Mouse (Mus musculus) neural tube, embryonic 15.5 days (tissue): ENCODE results near the gene Gclm. TPM values are rescaled to one million over a fixed set of nuclear protein-coding genes. Genes with fewer than 3 reads are reported as not detected.
"Not testable (repeated sequence)": the region's sequence is repeated elsewhere in the genome, so short reads cannot be mapped to it uniquely, and the experiment has no call there.

ENCODE experiments used
- ATAC-seq: fragments of 200-750 bp; cut with Nextera tagmentation; 2 replicates; pipeline ENCODE4 v1.8.0; 2017; ENCODE audit warnings: mild to moderate bottlenecking, moderate TSS enrichment, moderate library complexity; ENCODE audit not compliant: low FRiP score
- H3K27ac ChIP-seq: fragments of 300-500 bp; sonication (generic); replicated peaks from 2 replicates; pipeline ENCODE4 v1.5.1; 2015; ENCODE audit warnings: mild to moderate bottlenecking, inconsistent platforms
- H3K27me3 ChIP-seq: fragments of 300-500 bp; sonication (generic); replicated peaks from 2 replicates; pipeline ENCODE4 v1.6.1; 2015; ENCODE audit warnings: inconsistent platforms
- H3K36me3 ChIP-seq: fragments of 300-500 bp; sonication (generic); 2 replicates; pipeline ENCODE4 v1.6.1; 2015; ENCODE audit warnings: inconsistent platforms
- H3K4me1 ChIP-seq: fragments of 300-500 bp; sonication (generic); 2 replicates; pipeline ENCODE4 v1.6.1; 2015; ENCODE audit warnings: inconsistent platforms
- H3K4me2 ChIP-seq: fragments of 300-500 bp; sonication (generic); 2 replicates; pipeline ENCODE4 v1.6.1; 2015; ENCODE audit warnings: inconsistent platforms, mild to moderate bottlenecking, moderate library complexity
- H3K4me3 ChIP-seq: fragments of 300-500 bp; sonication (generic); replicated peaks from 2 replicates; pipeline ENCODE4 v1.5.1; 2015; ENCODE audit warnings: mild to moderate bottlenecking, inconsistent platforms
- H3K9ac ChIP-seq: fragments of 300-500 bp; sonication (generic); replicated peaks from 2 replicates; pipeline ENCODE4 v1.6.1; 2015; ENCODE audit warnings: mild to moderate bottlenecking, inconsistent platforms
- H3K9me3 ChIP-seq: fragments of 300-500 bp; sonication (generic); replicated peaks from 2 replicates; pipeline ENCODE4 v1.6.1; 2016; ENCODE audit warnings: inconsistent platforms
- WGBS: fragments of 180-500 bp; shearing (Covaris S2); methylation state at CpG from one replicate; pipeline ENCODE4 v1.1.7; 2015; ENCODE audit warnings: mixed read lengths; 5-methylcytosine and 5-hydroxymethylcytosine counted together
- polyA plus RNA-seq: library from polyadenylated mRNA; unstranded; fragments of >200 nt; fragmentation: Nextera tagmentation; extraction: Ambion mirVana; gene quantifications from 2 replicates; pipeline ENCODE4 v1.2.1, GENCODE M21; 2015

Gene Gclm
- polyA plus RNA-seq, 1 experiment from 2014 or later: 50.0 TPM

DNA sequence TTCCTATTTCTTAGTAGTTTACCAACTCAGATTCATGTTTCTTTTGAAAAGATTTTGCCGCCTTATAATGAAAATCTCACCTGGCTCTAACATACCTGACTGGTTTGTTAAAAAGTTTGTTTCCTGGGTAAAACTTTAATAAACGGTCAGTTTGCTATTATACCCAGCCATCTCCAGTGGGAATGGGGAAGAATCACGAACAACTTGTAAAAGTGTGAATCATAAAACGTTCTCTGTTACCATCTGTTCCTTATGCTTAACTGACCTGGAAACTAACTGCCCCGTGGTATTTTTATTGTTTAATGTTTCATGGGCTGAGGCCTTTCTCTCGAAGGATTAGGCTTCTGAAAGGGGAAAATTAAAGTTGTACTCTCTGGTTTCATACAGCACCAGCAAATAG is 598 bp upstream of the Gclm start:
- 46% methylated on average over 6 of the region's 6 CpGs for WGBS
- Histone ChIP-seq H3K9me3 (no peaks in the 10 kb centered on the region), H3K4me3 (peak overlapping the region; percentile 97), H3K27me3 (no peaks in the 10 kb centered on the region), H3K9ac (0 out of 2 replicates have a peak overlapping the region, but pooled peaks have one; percentile 9), H3K4me1 (peaks cover 22% of the 10 kb centered on the region), H3K4me2 (peak overlapping the region; percentile 73), H3K36me3 (no peaks in the 10 kb centered on the region), H3K27ac (peak overlapping the region; percentile 96; the same call in 1 of the 2 replicates)
- ATAC-seq: peak; percentile 0; the same call in 1 of the 2 replicates

DNA sequence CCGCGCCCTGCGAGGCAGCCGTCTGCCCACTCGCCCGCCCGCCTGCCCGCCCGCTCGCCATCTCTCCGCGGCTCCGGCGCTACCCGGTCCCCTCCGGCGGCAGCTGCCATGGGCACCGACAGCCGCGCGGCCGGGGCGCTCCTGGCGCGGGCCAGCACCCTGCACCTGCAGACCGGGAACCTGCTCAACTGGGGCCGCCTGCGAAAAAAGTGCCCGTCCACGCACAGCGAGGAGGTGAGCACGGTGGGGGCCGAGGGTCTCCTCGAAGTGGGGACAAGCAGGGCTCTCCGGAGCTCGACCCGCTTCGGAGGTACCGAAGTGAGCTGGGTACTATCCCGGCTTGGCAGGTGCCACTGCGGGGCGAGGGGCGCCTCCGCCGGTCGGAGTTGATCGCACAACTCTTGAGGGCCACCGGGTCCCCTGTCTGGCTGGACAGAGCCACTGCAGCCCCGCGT is 548 bp downstream of the Gclm start:
- peak; percentile 67 for ATAC-seq
- Histone ChIP-seq H3K9me3 (no peaks in the 10 kb centered on the region), H3K27me3 (no peaks in the 10 kb centered on the region), H3K4me2 (peak overlapping the region; percentile 73), H3K27ac (peak overlapping the region; percentile 96), H3K4me3 (peak overlapping the region; percentile 97), H3K4me1 (peaks cover 22% of the 10 kb centered on the region), H3K36me3 (no peaks in the 10 kb centered on the region), H3K9ac (peak overlapping the region; percentile 85)
- under 1% methylated on average over 49 of the region's 50 CpGs for WGBS

DNA sequence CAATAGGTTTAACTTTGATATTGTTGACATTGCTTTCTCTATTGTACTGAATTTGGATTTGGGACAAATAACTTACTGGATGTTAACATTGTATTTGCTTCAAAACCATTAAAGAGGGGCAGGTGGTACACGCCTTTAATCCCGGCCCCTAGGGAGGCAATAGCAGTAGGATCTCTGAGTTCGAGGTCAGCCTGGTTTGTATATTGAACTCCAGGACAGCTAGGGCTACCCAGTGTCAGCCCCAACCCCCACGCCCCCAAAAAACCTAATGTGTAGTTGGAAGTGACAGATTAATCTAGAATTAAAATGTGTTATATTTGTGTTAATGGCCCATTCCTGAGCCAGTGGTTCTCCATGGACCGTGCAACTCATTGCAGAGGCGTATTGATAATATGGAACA is 1.0 kb downstream of the Gclm start:
- peak overlapping the region; percentile 73 for H3K4me2 ChIP-seq
- no peaks in the 10 kb centered on the region for H3K36me3 ChIP-seq
- H3K9me3 ChIP-seq: no peaks in the 10 kb centered on the region
- peak overlapping the region; percentile 85 for H3K9ac ChIP-seq
- 24% methylated on average over 6 of the region's 6 CpGs for WGBS
- ATAC-seq: no peak
- H3K4me1 ChIP-seq: peaks cover 22% of the 10 kb centered on the region
- peak overlapping the region; percentile 96; the same call in 1 of the 2 replicates for H3K27ac ChIP-seq
- no peaks in the 10 kb centered on the region for H3K27me3 ChIP-seq
- peak overlapping the region; percentile 97 for H3K4me3 ChIP-seq

DNA sequence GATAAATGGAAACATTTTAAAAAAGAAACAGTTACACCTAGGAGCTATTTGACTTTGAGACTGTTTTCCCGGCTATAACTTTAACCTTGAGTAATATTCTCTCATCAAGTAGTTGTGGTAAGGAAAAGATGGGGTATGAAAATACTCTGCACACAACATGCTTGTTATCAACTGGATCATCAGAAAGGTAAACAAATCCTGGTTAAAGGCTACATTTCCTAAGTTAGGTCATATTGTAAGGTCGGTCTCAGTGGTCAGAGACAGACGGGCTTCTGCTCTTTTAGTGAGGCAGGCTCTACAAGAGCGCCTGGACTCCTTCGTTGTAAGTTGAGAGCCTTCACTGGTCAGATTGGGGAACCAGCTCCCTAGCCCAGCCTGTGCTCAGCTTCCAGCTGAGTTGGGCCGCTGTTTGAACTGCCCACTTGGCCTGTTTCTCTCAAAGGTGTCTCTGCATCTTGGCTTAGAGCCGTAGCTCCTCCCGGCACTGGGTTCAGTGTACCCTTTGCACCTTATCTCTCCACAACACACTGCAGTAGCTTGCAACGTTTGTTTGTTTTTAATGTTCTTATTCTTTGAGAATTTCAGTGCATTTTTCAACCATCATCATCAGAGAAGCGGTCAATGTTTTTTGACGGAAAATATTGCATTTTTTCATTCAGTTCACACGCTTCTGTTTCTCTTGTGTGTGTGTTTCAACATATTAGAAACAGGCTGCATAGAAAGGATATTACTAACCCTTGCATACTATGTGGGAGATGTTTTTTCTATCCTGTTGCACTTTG is 1.8 kb downstream of the Gclm start:
- Histone ChIP-seq H3K27me3 (no peaks in the 10 kb centered on the region), H3K9me3 (no peaks in the 10 kb centered on the region), H3K36me3 (no peaks in the 10 kb centered on the region), H3K27ac (no peak overlapping the region), H3K4me1 (peaks cover 22% of the 10 kb centered on the region), H3K4me3 (peak overlapping the region; percentile 97), H3K9ac (peak overlapping the region; percentile 36; the same call in 1 of the 2 replicates), H3K4me2 (peak overlapping the region; percentile 73)
- WGBS: 68% methylated on average over 12 of the region's 12 CpGs
- ATAC-seq: no peak

DNA sequence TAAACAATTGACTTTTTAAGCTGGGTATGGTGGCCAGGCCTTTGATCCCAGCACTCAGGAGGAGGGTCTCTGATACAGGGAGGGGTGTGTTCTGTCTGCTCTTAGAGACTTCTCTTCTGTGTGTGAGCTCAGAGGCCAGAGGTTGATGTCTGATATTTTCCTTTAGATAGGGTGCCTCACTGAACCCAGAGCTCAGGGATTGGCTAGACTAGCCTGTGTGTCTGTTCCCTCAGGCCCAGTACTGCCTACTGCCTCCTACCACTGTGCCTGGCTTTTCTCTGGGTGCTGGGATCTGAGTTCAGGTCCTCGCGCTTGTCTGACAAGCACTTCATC is 2.4 kb downstream of the Gclm start:
- Histone ChIP-seq H3K4me1 (peaks cover 22% of the 10 kb centered on the region), H3K4me3 (peak overlapping the region; percentile 97; the same call in 1 of the 2 replicates), H3K4me2 (peak overlapping the region; percentile 73), H3K27me3 (no peaks in the 10 kb centered on the region), H3K27ac (no peak overlapping the region), H3K9me3 (no peaks in the 10 kb centered on the region), H3K9ac (no peak overlapping the region), H3K36me3 (no peaks in the 10 kb centered on the region)
- 86% methylated on average over 2 of the region's 2 CpGs for WGBS
- ATAC-seq: no peak

DNA sequence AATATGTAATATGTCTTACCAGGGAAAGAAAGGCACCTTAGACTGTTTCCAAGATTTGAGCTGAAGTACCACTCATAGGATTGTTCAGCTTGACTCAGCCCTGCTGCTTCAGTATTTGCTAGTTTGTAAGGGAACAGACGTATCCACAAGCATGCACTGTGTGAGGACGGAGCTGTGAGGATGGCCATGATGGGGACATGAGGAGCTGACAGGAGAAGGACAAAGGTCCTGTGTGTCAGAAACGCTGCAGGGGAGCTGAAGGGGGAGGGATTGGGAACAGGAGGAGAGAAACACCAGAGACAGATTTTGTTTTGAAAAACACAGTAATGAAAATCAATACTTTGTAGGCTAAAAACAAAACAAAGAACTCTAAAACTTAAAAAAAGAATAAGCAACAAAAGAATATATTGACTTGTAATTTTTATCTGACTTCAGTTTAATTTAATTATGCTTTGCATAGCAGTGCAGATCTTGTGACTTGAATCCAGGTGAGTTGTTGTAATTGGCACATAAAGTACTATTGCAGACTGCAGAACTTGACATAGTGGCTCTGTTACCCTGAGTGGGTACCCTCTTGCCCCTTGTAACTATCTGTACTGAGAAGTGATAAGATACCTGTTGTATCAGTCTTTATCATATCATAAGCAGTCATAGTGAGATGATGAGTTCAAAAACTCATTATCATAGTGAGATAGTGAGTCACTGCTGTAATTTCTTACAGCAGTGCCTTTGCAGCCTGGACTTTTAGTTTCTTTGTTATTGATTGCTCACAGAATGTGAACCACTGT is 7.3 kb downstream of the Gclm start:
- no peaks in the 10 kb centered on the region for H3K27me3 ChIP-seq
- 59% methylated on average over 3 of the region's 3 CpGs for WGBS
- no peak overlapping the region for H3K27ac ChIP-seq
- H3K4me2 ChIP-seq: no peak overlapping the region
- no peak overlapping the region for H3K9ac ChIP-seq
- peaks cover 3% of the 10 kb centered on the region for H3K36me3 ChIP-seq
- no peak overlapping the region for H3K4me3 ChIP-seq
- no peaks in the 10 kb centered on the region for H3K9me3 ChIP-seq
- ATAC-seq: no peak
- peaks cover 3% of the 10 kb centered on the region for H3K4me1 ChIP-seq

DNA sequence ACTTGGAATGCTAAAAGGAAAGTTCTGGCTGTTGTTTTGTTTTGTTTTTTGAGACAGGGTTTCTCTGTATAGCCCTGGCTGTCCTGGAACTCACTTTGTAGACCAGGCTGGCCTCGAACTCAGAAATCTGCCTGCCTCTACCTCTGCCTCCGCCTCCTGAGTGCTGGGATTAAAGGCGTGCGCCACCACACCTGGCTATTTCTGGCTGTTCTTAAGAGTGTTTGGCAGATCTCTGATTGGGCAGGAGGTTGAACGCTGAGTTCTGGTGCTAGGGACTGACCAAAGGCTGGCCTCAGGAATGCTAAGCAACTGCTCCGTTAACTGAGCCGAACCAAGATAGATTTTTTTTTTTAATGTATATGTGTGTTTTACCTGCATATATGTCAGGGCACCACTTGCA is 8.7 kb downstream of the Gclm start:
- not testable (repeated sequence) for H3K4me1 ChIP-seq, H3K4me3 ChIP-seq, H3K27ac ChIP-seq, H3K36me3 ChIP-seq, H3K9me3 ChIP-seq, H3K4me2 ChIP-seq, H3K9ac ChIP-seq, H3K27me3 ChIP-seq, ATAC-seq
- 88% methylated on average over 7 of the region's 7 CpGs for WGBS

DNA sequence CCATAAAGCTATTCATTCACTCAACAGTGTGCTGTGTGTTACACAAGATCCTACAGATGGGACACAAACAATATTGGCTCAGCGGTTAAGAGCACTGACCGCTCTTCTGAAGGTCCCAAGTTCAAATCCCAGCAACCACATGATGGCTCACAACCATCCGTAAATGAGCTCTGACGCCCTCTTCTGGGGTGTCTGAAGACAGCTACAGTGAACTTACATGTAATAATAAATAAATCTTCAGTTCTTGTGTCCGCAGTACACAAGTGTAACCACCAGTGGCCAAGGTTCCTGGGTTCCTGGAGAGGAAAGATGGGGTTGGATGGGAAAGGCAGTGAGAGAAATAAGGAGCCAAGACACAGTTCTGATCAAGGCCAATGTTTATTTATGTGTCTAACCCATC is 24.6 kb downstream of the Gclm start:
- Histone ChIP-seq H3K4me1 (peaks cover 4% of the 10 kb centered on the region), H3K9ac (no peak overlapping the region), H3K36me3 (peaks cover 12% of the 10 kb centered on the region), H3K27ac (no peak overlapping the region), H3K9me3 (no peaks in the 10 kb centered on the region), H3K4me2 (no peak overlapping the region), H3K27me3 (no peaks in the 10 kb centered on the region), H3K4me3 (no peak overlapping the region)
- WGBS: 77% methylated on average over 5 of the region's 5 CpGs
- no peak for ATAC-seq

DNA sequence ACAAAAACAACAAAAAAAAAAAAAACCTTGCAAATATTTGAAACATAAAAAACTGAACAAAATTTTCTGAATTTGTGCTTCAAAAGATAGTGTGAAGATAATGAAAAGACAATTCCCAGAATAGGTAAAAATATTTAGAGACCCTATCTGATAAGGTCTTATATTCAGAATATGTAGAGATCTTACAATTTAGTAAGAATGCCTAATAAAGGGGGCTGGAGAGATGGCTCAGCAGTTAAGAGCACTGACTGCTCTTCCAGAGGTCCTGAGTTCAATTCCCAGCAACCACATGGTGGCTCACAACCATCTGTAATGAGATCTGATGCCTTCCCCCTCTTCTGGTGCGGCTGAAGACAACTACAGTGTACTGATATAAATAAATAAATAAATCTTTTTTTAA is 27.2 kb downstream of the Gclm start:
- H3K9me3 ChIP-seq, H3K4me3 ChIP-seq, H3K4me2 ChIP-seq, H3K27ac ChIP-seq, H3K27me3 ChIP-seq, H3K9ac ChIP-seq, ATAC-seq: not testable (repeated sequence)
- Histone ChIP-seq H3K4me1 (peaks cover 30% of the 10 kb centered on the region), H3K36me3 (peaks cover 23% of the 10 kb centered on the region)
- WGBS: 92% methylated on average over 1 of the region's 1 CpGs

DNA sequence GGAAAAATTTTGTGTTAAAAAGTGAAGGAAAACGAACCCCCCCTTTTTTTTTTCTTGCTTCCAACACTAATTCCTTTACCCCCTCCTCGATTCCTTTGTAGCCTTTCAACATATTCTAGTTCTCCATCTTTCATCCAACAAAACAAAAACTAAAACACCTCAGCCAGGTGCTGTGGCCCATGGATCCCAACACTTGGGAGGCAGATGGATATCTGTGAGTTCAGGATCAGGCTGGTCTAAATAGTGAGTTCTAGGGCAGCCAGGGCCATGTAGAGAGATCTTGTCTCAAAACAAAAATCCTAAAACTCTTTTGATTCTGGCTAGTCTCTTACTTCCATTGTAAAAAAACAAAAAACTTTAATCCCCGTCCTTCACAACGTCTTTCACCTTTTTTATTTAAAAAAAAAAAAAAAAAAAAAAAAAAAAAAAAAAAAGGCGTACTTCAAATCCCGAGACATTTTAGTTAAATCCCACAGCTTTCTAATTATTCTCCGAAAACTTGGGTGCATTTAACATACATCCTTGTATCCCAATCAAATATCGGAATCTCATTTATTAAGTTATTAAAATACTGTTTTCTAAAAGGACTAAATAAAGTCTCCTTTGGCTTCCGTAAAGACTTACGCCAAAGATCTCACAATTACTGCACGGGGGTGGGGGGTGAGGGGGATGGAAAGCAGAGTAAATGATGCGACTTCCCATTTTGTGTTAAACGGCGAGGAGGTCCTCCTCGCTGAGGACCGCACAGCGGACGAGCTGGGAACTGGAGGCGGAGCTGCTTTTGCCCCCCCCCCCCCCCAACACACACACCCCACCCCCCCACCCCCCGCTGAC is 28.3 kb downstream of the Gclm start:
- Histone ChIP-seq H3K36me3 (peaks cover 33% of the 10 kb centered on the region), H3K4me2 (peak overlapping the region; percentile 74), H3K27me3 (no peaks in the 10 kb centered on the region), H3K9me3 (no peaks in the 10 kb centered on the region), H3K4me3 (peak overlapping the region; percentile 91), H3K9ac (peak overlapping the region; percentile 87; the same call in 1 of the 2 replicates), H3K4me1 (peaks cover 39% of the 10 kb centered on the region), H3K27ac (peak overlapping the region; percentile 74)
- no peak for ATAC-seq
- WGBS: 11% methylated on average over 19 of the region's 20 CpGs
